Mouse (Mus musculus): ENCODE measurements at regions not wholly inside any gene's neighbourhood (a gene's known extent, or its start where the extent isn't known, plus 50 kb on each side); places are given as distances from the start of the nearest gene placed in this dataset.
"Not testable (repeated sequence)": the region's sequence is repeated elsewhere in the genome, so short reads cannot be mapped to it uniquely, and the experiment has no call there.

DNA sequence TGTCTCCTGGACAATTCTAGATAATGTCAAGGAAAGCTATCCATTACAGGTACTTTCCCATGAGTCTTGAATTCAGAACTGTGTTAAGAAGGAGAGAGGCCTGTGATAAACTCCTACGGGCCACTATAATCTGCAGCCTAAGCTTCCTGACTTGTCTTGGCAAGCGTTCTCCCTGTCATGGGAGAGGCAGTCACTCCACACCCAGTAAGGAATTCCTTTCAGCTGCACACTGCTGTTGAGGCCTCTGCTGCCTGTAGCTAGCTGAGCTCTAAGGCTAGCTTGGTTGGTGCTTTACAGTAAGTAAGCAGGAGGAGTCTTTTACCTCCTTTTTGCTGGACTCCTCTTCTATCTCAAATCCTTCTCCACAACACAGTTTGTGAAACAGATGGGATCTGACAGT is 224.2 kb downstream of the Nucb2 start:
- Histone ChIP-seq H3K79me2 (replicated peaks; ENCODE audit: control insufficient read depth, insufficient read depth, low read length) (no peaks in the 10 kb centered on the region), H3K27ac (peak overlapping the region; percentile 52), H3K4me3 (no peak overlapping the region), H3K36me3 (ENCODE audit: control insufficient read depth, insufficient read depth, low read length) (no peaks in the 10 kb centered on the region), H3K4me1 (ENCODE audit: control insufficient read depth, insufficient read depth, low read length) (peaks cover 3% of the 10 kb centered on the region), H3K27me3 (ENCODE audit: control insufficient read depth, insufficient read depth, low read length) (no peaks in the 10 kb centered on the region), H3K9ac (ENCODE audit: low read depth, low read length) (no peak overlapping the region)
- intact Hi-C loops (cut with DNase I): no loop called here
- TF ChIP-seq CTCF (IDR thresholded peaks at IDR 0.05) (no peak), EP300 (IDR thresholded peaks at IDR 0.05; ENCODE audit: insufficient read depth, low read depth, low read length) (0 out of 2 replicates have a peak, but pooled peaks have one; percentile 28), POLR2A (IDR thresholded peaks at IDR 0.05; ENCODE audit: insufficient read depth, low read depth, low read length) (no peak)
- DNase-seq: peak in 1 of 2 experiments; percentile 30
- 11% methylated on average over 2 of the region's 2 CpGs for whole genome bisulfite sequencing

- 78% methylated on average over 4 of the region's 4 CpGs for WGBS
- Histone ChIP-seq H3K79me2 (replicated peaks; ENCODE audit: control insufficient read depth, insufficient read depth, low read length) (no peaks in the 10 kb centered on the region), H3K27me3 (ENCODE audit: control insufficient read depth, insufficient read depth, low read length) (no peaks in the 10 kb centered on the region), H3K4me1 (ENCODE audit: control insufficient read depth, insufficient read depth, low read length) (peaks cover 3% of the 10 kb centered on the region), H3K9ac (ENCODE audit: low read depth, low read length) (no peak overlapping the region), H3K27ac (no peak overlapping the region), H3K36me3 (ENCODE audit: control insufficient read depth, insufficient read depth, low read length) (no peaks in the 10 kb centered on the region), H3K4me3 (no peak overlapping the region)
- TF ChIP-seq EP300 (IDR thresholded peaks at IDR 0.05; ENCODE audit: insufficient read depth, low read depth, low read length) (no peak), CTCF (IDR thresholded peaks at IDR 0.05) (no peak), POLR2A (IDR thresholded peaks at IDR 0.05; ENCODE audit: insufficient read depth, low read depth, low read length) (no peak)
- DNase-seq: no peak
- intact Hi-C loops (cut with DNase I): no loop called here
These were observed 225.6 kb downstream of the Nucb2 start for GRCm38 (mm10) chr7:116729795-116730194.

- no peak for DNase-seq
- 84% methylated on average over 3 of the region's 3 CpGs for WGBS
- Histone ChIP-seq H3K4me3 (no peak overlapping the region), H3K36me3 (ENCODE audit: control insufficient read depth, insufficient read depth, low read length) (no peaks in the 10 kb centered on the region), H3K27me3 (ENCODE audit: control insufficient read depth, insufficient read depth, low read length) (no peaks in the 10 kb centered on the region), H3K4me1 (ENCODE audit: control insufficient read depth, insufficient read depth, low read length) (no peaks in the 10 kb centered on the region), H3K79me2 (replicated peaks; ENCODE audit: control insufficient read depth, insufficient read depth, low read length) (no peaks in the 10 kb centered on the region), H3K27ac (no peak overlapping the region), H3K9ac (ENCODE audit: low read depth, low read length) (no peak overlapping the region)
- intact Hi-C loops (cut with DNase I): loop anchor here (1.0 kb wide), 1 partner anchor 21 kb away; no protein-coding TSS in a partner anchor
- TF ChIP-seq EP300 (IDR thresholded peaks at IDR 0.05; ENCODE audit: insufficient read depth, low read depth, low read length): no peak
These were observed 231.5 kb downstream of the Nucb2 start for GRCm38 (mm10) chr7:116735676-116736075.

DNA sequence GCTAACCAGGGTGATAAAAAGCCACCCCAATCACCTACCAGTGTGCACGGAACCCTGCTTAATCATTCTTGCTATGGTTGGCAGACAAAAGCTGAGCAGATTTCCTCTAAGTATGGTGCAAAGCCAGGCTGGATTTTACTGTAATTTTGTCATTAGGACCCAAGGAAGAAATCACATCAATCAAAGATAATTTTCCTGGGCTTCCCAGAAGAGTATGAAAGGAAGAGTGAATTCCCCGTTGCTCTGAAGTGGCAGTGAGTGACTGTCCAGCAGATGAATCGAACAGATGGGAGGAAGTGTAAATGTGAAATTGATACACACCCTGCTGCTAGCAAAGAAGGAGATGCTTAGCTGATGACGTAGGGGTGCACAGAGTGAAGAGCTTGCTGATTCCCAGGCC is 232.2 kb downstream of the Nucb2 start:
- H3K79me2 ChIP-seq (replicated peaks; ENCODE audit: control insufficient read depth, insufficient read depth, low read length): no peaks in the 10 kb centered on the region
- TF ChIP-seq EP300 (IDR thresholded peaks at IDR 0.05; ENCODE audit: insufficient read depth, low read depth, low read length): no peak
- intact Hi-C loops (cut with DNase I): loop anchor here (1.0 kb wide), 1 partner anchor 22 kb away; no protein-coding TSS in a partner anchor
- H3K27me3 ChIP-seq (ENCODE audit: control insufficient read depth, insufficient read depth, low read length): no peaks in the 10 kb centered on the region
- no peaks in the 10 kb centered on the region for H3K36me3 ChIP-seq (ENCODE audit: control insufficient read depth, insufficient read depth, low read length)
- no peak for DNase-seq
- no peak overlapping the region for H3K9ac ChIP-seq (ENCODE audit: low read depth, low read length)
- 39% methylated on average over 4 of the region's 4 CpGs for WGBS
- H3K27ac ChIP-seq: no peak overlapping the region
- no peak overlapping the region for H3K4me3 ChIP-seq
- H3K4me1 ChIP-seq (ENCODE audit: control insufficient read depth, insufficient read depth, low read length): no peaks in the 10 kb centered on the region

DNA sequence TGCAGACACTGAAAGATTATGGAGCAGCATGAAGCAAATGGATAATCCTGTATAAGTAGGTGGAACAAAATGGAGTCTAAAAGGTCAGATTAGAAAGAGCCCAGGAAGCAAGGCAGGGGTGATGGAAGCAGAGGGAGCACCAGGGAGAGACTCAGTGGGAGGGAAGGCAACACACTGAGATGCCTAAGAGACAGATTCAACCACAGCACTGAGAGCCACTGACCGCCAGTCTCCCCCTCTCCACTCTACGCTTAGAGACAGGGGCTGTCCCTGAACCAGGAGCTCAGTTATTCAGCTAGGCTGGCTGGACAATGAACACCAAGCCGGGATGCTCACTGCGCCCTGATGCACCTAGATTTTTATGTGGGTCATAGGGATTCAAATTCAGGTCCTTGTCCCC is 233.8 kb downstream of the Nucb2 start:
- DNase-seq: no peak
- H3K36me3 ChIP-seq (ENCODE audit: control insufficient read depth, insufficient read depth, low read length): no peaks in the 10 kb centered on the region
- H3K9ac ChIP-seq (ENCODE audit: low read depth, low read length): no peak overlapping the region
- H3K4me1 ChIP-seq (ENCODE audit: control insufficient read depth, insufficient read depth, low read length): no peaks in the 10 kb centered on the region
- no peaks in the 10 kb centered on the region for H3K27me3 ChIP-seq (ENCODE audit: control insufficient read depth, insufficient read depth, low read length)
- H3K27ac ChIP-seq: no peak overlapping the region
- no peak overlapping the region for H3K4me3 ChIP-seq
- no peaks in the 10 kb centered on the region for H3K79me2 ChIP-seq (replicated peaks; ENCODE audit: control insufficient read depth, insufficient read depth, low read length)
- WGBS: 89% methylated on average over 4 of the region's 4 CpGs
- TF ChIP-seq POLR2A (IDR thresholded peaks at IDR 0.05; ENCODE audit: insufficient read depth, low read depth, low read length) (no peak), EP300 (IDR thresholded peaks at IDR 0.05; ENCODE audit: insufficient read depth, low read depth, low read length) (no peak), CTCF (IDR thresholded peaks at IDR 0.05) (no peak)
- intact Hi-C loops (cut with DNase I): no loop called here

GRCm38 (mm10) chr7:116754556-116754955 is 250.4 kb downstream of the Nucb2 start:
- TF ChIP-seq CTCF (IDR thresholded peaks at IDR 0.05) (no peak), EP300 (IDR thresholded peaks at IDR 0.05; ENCODE audit: insufficient read depth, low read depth, low read length) (no peak), POLR2A (IDR thresholded peaks at IDR 0.05; ENCODE audit: insufficient read depth, low read depth, low read length) (no peak)
- no peaks in the 10 kb centered on the region for H3K36me3 ChIP-seq (ENCODE audit: control insufficient read depth, insufficient read depth, low read length)
- no peaks in the 10 kb centered on the region for H3K4me1 ChIP-seq (ENCODE audit: control insufficient read depth, insufficient read depth, low read length)
- H3K4me3 ChIP-seq: no peak overlapping the region
- no peaks in the 10 kb centered on the region for H3K27me3 ChIP-seq (ENCODE audit: control insufficient read depth, insufficient read depth, low read length)
- no peak overlapping the region for H3K9ac ChIP-seq (ENCODE audit: low read depth, low read length)
- H3K27ac ChIP-seq: no peak overlapping the region
- intact Hi-C loops (cut with DNase I): no loop called here
- no peak for DNase-seq
- no peaks in the 10 kb centered on the region for H3K79me2 ChIP-seq (replicated peaks; ENCODE audit: control insufficient read depth, insufficient read depth, low read length)

- H3K27ac ChIP-seq; H3K4me1 ChIP-seq (ENCODE audit: control insufficient read depth, insufficient read depth, low read length); H3K79me2 ChIP-seq (replicated peaks; ENCODE audit: control insufficient read depth, insufficient read depth, low read length); intact Hi-C loops (cut with DNase I); H3K36me3 ChIP-seq (ENCODE audit: control insufficient read depth, insufficient read depth, low read length); H3K9ac ChIP-seq (ENCODE audit: low read depth, low read length); DNase-seq; H3K4me3 ChIP-seq; H3K27me3 ChIP-seq (ENCODE audit: control insufficient read depth, insufficient read depth, low read length): not testable (repeated sequence)
- 87% methylated on average over 19 of the region's 19 CpGs for whole genome bisulfite sequencing
These were observed 288.0 kb downstream of the Nucb2 start for GRCm38 (mm10) chr7:116792181-116792580.

Data from heart, adult 2 months (tissue).